Mouse (Mus musculus): Measurements from ENCODE around the gene Fads2. TPM values are rescaled to one million over a fixed set of nuclear protein-coding genes. Genes with fewer than 3 reads are reported as not detected.

The Fads2 gene
- polyA plus RNA-seq, 1 experiment from 2014 or later, result 256 TPM

DNA sequence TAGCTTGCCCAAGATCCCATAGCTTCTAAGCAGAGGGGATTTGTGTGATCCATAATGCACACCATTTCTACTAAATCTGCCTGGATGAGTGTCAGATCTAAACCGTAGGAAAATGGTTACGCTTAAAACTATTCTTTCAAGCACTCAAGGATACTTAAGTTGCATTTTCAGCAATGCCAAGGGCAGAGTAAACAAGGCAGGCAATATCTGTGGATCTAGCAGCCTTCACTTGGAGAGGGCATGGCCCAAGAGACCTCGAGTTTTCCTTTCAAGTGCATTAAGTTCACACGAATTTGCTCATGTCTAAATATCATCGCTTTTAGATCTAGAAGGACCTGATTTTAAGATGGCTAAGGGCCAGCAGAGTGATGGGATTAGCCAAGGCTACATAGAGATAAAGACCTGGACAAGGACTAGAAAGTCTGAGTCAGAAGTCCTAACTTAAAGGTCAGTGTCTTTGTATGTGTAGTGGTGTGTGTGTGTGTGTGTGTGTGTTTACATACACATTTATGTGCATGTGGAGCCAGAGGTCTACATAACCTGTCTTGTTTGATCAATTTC lies 5.6 kb upstream of the Fads2 start:
- Histone ChIP-seq H3K27ac (ENCODE audit: low read length) (no peak overlapping the region), H3K27me3 (ENCODE audit: control insufficient read depth, insufficient read depth, low read depth, low read length) (no peaks in the 10 kb centered on the region), H3K4me2 (ENCODE audit: low read length) (no peak overlapping the region), H3K4me1 (ENCODE audit: control insufficient read depth, insufficient read depth, low read length) (peaks cover 8% of the 10 kb centered on the region), H3K36me3 (ENCODE audit: control insufficient read depth, insufficient read depth, low read length) (no peaks in the 10 kb centered on the region), H3K9me3 (replicated peaks; ENCODE audit: control insufficient read depth, low read length, poor library complexity, severe bottlenecking) (no peaks in the 10 kb centered on the region), H3K9ac (ENCODE audit: low read depth, low read length) (no peak overlapping the region), H3K4me3 (ENCODE audit: low read depth, low read length) (no peak overlapping the region)
- 89% methylated on average over 5 of the region's 5 CpGs for WGBS
- ATAC-seq, result no peak

DNA sequence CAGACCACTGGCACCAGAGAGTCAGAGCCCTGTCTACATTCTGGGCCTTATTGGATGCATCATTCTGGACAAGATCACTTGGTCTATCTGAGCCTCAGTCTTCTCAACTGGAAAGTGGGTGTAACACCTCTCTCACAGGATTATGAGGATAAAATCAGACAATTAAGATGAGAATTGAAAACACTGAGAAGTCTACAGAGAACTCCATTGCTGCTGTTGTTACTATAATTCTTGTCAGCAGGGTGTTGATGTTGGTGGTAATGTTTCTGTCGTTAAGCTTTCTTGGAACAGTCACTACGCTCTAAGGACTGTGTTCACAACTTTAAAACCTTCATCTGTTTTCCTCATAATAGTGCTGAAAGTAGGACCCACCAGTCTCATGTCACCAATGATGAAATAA lies 5.1 kb upstream of the Fads2 start:
- 94% methylated on average over 2 of the region's 2 CpGs for WGBS
- ATAC-seq, result no peak
- H3K27ac ChIP-seq (ENCODE audit: low read length), result no peak overlapping the region

GRCm38 (mm10) chr19:10105034-10105493 lies 3.5 kb upstream of the Fads2 start:
- Histone ChIP-seq H3K36me3 (ENCODE audit: control insufficient read depth, insufficient read depth, low read length) (no peaks in the 10 kb centered on the region), H3K27me3 (ENCODE audit: control insufficient read depth, insufficient read depth, low read depth, low read length) (no peaks in the 10 kb centered on the region), H3K27ac (ENCODE audit: low read length) (no peak overlapping the region), H3K4me1 (ENCODE audit: control insufficient read depth, insufficient read depth, low read length) (peaks cover 8% of the 10 kb centered on the region), H3K4me3 (ENCODE audit: low read depth, low read length) (no peak overlapping the region), H3K9me3 (replicated peaks; ENCODE audit: control insufficient read depth, low read length, poor library complexity, severe bottlenecking) (no peaks in the 10 kb centered on the region), H3K4me2 (ENCODE audit: low read length) (no peak overlapping the region), H3K9ac (ENCODE audit: low read depth, low read length) (no peak overlapping the region)
- no peak for ATAC-seq
- WGBS, result 87% methylated on average over 10 of the region's 10 CpGs

More for the DNA sequence above, 5.1 kb upstream of the Fads2 start:
- Histone ChIP-seq H3K4me2 (ENCODE audit: low read length) (no peak overlapping the region), H3K27me3 (ENCODE audit: control insufficient read depth, insufficient read depth, low read depth, low read length) (no peaks in the 10 kb centered on the region), H3K36me3 (ENCODE audit: control insufficient read depth, insufficient read depth, low read length) (no peaks in the 10 kb centered on the region), H3K4me1 (ENCODE audit: control insufficient read depth, insufficient read depth, low read length) (peaks cover 8% of the 10 kb centered on the region), H3K9me3 (replicated peaks; ENCODE audit: control insufficient read depth, low read length, poor library complexity, severe bottlenecking) (no peaks in the 10 kb centered on the region), H3K4me3 (ENCODE audit: low read depth, low read length) (no peak overlapping the region), H3K9ac (ENCODE audit: low read depth, low read length) (no peak overlapping the region)

GRCm38 (mm10) chr19:10104234-10104633 lies 2.7 kb upstream of the Fads2 start:
- Histone ChIP-seq H3K4me2 (ENCODE audit: low read length) (no peak overlapping the region), H3K27me3 (ENCODE audit: control insufficient read depth, insufficient read depth, low read depth, low read length) (no peaks in the 10 kb centered on the region), H3K36me3 (ENCODE audit: control insufficient read depth, insufficient read depth, low read length) (no peaks in the 10 kb centered on the region), H3K9me3 (replicated peaks; ENCODE audit: control insufficient read depth, low read length, poor library complexity, severe bottlenecking) (no peaks in the 10 kb centered on the region), H3K27ac (ENCODE audit: low read length) (no peak overlapping the region), H3K4me1 (ENCODE audit: control insufficient read depth, insufficient read depth, low read length) (peaks cover 15% of the 10 kb centered on the region), H3K4me3 (ENCODE audit: low read depth, low read length) (no peak overlapping the region), H3K9ac (ENCODE audit: low read depth, low read length) (no peak overlapping the region)
- no peak for ATAC-seq
- 85% methylated on average over 6 of the region's 6 CpGs for WGBS

GRCm38 (mm10) chr19:10102054-10102700 lies 631 bp upstream of the Fads2 start:
- Histone ChIP-seq H3K36me3 (ENCODE audit: control insufficient read depth, insufficient read depth, low read length) (no peaks in the 10 kb centered on the region), H3K4me1 (ENCODE audit: control insufficient read depth, insufficient read depth, low read length) (peaks cover 33% of the 10 kb centered on the region), H3K27me3 (ENCODE audit: control insufficient read depth, insufficient read depth, low read depth, low read length) (no peaks in the 10 kb centered on the region), H3K4me2 (ENCODE audit: low read length) (peak overlapping the region; percentile 94), H3K27ac (ENCODE audit: low read length) (peak overlapping the region; percentile 97), H3K4me3 (ENCODE audit: low read depth, low read length) (peak overlapping the region; percentile 67), H3K9me3 (replicated peaks; ENCODE audit: control insufficient read depth, low read length, poor library complexity, severe bottlenecking) (no peaks in the 10 kb centered on the region), H3K9ac (ENCODE audit: low read depth, low read length) (peak overlapping the region; percentile 78)
- WGBS, result 3% methylated on average over 21 of the region's 25 CpGs
- peak; percentile 68 for ATAC-seq

DNA sequence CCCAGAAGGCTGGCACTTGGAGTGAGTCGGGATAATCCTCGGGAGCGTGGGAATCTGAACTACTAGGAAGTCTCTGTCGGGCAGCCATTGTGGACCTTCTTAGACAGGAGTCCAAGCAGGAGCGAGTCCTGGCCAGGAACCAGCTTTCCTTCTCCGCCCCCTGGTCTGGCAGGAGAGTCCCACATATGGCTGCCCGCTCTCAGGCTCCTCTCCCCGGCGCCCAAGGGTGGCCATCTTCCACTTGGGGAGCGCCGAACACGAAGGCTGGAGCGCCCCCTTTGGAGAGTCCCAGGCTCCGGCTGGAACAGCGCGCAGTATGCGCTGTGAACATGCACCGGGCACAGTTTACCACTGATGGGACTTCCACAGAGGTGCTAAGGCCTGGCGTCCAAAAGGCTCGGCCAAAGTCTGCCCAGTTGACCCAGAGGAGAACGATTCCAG lies 895 bp downstream of the Fads2 start:
- Histone ChIP-seq H3K4me1 (ENCODE audit: control insufficient read depth, insufficient read depth, low read length) (peaks cover 48% of the 10 kb centered on the region), H3K4me2 (ENCODE audit: low read length) (peak overlapping the region; percentile 94), H3K27me3 (ENCODE audit: control insufficient read depth, insufficient read depth, low read depth, low read length) (no peaks in the 10 kb centered on the region), H3K27ac (ENCODE audit: low read length) (peak overlapping the region; percentile 97), H3K9ac (ENCODE audit: low read depth, low read length) (peak overlapping the region; percentile 78), H3K36me3 (ENCODE audit: control insufficient read depth, insufficient read depth, low read length) (no peaks in the 10 kb centered on the region), H3K9me3 (replicated peaks; ENCODE audit: control insufficient read depth, low read length, poor library complexity, severe bottlenecking) (no peaks in the 10 kb centered on the region), H3K4me3 (ENCODE audit: low read depth, low read length) (peak overlapping the region; percentile 67)
- under 1% methylated on average over 21 of the region's 21 CpGs for WGBS
- ATAC-seq, result peak; percentile 61

DNA sequence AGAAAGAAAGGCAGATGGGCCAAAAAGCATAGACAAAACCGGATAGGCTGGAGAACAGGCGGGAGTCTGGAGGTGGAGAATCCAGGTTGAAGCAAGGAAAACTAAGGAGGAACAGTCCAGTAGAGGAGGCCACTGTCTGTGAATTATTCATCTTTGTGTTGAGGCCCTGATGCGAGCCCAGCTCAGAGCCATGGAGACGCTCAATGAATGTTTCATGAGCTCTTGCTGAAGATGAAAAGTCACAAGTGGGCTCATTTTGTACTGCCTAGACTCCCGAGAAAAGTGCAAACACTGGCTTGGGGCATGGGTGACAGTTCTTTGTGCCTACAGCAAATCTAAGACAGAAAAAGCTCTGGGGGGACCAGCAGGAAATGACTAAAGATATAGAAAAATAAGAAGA lies 3.7 kb downstream of the Fads2 start:
- Histone ChIP-seq H3K4me2 (ENCODE audit: low read length) (peak overlapping the region; percentile 94), H3K27me3 (ENCODE audit: control insufficient read depth, insufficient read depth, low read depth, low read length) (no peaks in the 10 kb centered on the region), H3K9ac (ENCODE audit: low read depth, low read length) (peak overlapping the region; percentile 17; the same call in 1 of the 2 replicates), H3K9me3 (replicated peaks; ENCODE audit: control insufficient read depth, low read length, poor library complexity, severe bottlenecking) (no peaks in the 10 kb centered on the region), H3K36me3 (ENCODE audit: control insufficient read depth, insufficient read depth, low read length) (no peaks in the 10 kb centered on the region; the same call in 1 of the 2 replicates), H3K4me1 (ENCODE audit: control insufficient read depth, insufficient read depth, low read length) (peaks cover 61% of the 10 kb centered on the region), H3K4me3 (ENCODE audit: low read depth, low read length) (peak overlapping the region; percentile 26), H3K27ac (ENCODE audit: low read length) (peak overlapping the region; percentile 47)
- no peak for ATAC-seq
- 23% methylated on average over 5 of the region's 5 CpGs for WGBS

DNA sequence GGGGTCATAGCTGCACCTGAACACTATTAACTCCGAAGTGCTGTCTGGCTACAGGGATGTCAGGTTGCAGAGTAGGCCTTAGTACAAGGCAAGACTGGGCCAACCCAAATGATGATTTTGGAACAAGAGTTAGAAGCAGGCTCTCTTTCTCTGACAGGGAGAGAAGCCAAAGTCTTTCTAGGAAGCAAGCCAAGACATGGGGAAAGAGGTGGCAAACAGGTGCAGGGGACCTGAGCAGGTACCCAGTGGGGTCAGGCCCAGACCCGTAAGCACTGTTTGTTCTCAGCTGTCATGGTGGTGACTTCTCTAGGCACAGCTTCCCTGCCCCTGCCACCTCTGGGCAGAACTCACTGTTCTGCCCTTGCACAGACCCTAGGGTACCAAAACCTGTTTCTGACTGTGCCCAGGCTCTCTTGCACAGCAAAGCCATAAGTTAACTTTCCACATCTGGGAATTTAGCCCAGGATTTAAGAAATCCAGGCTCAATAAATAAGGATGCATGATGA lies 5.1 kb downstream of the Fads2 start:
- peaks cover 55% of the 10 kb centered on the region for H3K4me1 ChIP-seq (ENCODE audit: control insufficient read depth, insufficient read depth, low read length)
- no peak overlapping the region for H3K27ac ChIP-seq (ENCODE audit: low read length)
- ATAC-seq, result no peak
- 91% methylated on average over 2 of the region's 2 CpGs for WGBS
- no peak overlapping the region for H3K4me3 ChIP-seq (ENCODE audit: low read depth, low read length)
- H3K27me3 ChIP-seq (ENCODE audit: control insufficient read depth, insufficient read depth, low read depth, low read length), result no peaks in the 10 kb centered on the region
- H3K9ac ChIP-seq (ENCODE audit: low read depth, low read length), result 0 out of 2 replicates have a peak overlapping the region, but pooled peaks have one; percentile 23
- H3K9me3 ChIP-seq (replicated peaks; ENCODE audit: control insufficient read depth, low read length, poor library complexity, severe bottlenecking), result no peaks in the 10 kb centered on the region
- H3K4me2 ChIP-seq (ENCODE audit: low read length), result peak overlapping the region; percentile 94
- H3K36me3 ChIP-seq (ENCODE audit: control insufficient read depth, insufficient read depth, low read length), result peaks cover 3% of the 10 kb centered on the region; the same call in 1 of the 2 replicates

GRCm38 (mm10) chr19:10094695-10095094 lies 6.9 kb downstream of the Fads2 start:
- no peak for ATAC-seq
- H3K4me1 ChIP-seq (ENCODE audit: control insufficient read depth, insufficient read depth, low read length), result peaks cover 52% of the 10 kb centered on the region
- 74% methylated on average over 4 of the region's 4 CpGs for WGBS
- H3K4me3 ChIP-seq (ENCODE audit: low read depth, low read length), result no peak overlapping the region
- no peaks in the 10 kb centered on the region for H3K9me3 ChIP-seq (replicated peaks; ENCODE audit: control insufficient read depth, low read length, poor library complexity, severe bottlenecking)
- H3K27me3 ChIP-seq (ENCODE audit: control insufficient read depth, insufficient read depth, low read depth, low read length), result no peaks in the 10 kb centered on the region
- H3K36me3 ChIP-seq (ENCODE audit: control insufficient read depth, insufficient read depth, low read length), result peaks cover 10% of the 10 kb centered on the region; the same call in 1 of the 2 replicates
- no peak overlapping the region for H3K27ac ChIP-seq (ENCODE audit: low read length)
- peak overlapping the region; percentile 14; the same call in 1 of the 2 replicates for H3K4me2 ChIP-seq (ENCODE audit: low read length)
- H3K9ac ChIP-seq (ENCODE audit: low read depth, low read length), result peak overlapping the region; percentile 38; the same call in 1 of the 2 replicates
